Mouse (Mus musculus) G1E (cell line): ENCODE data around the gene Krt80.

ENCODE experiments used
- CTCF ChIP-seq: IDR thresholded peaks from 2 replicates; pipeline ENCODE4 v1.5.1; 2012; ENCODE audit warnings: low read depth, low read length, inconsistent platforms, mixed read lengths
- GATA1 ChIP-seq: IDR thresholded peaks from 2 replicates; pipeline ENCODE4 v1.6.1; 2012; ENCODE audit warnings: borderline replicate concordance, low read length, inconsistent platforms, mixed read lengths
- POLR2AphosphoS5 ChIP-seq: IDR thresholded peaks from 2 replicates; pipeline ENCODE4 v1.6.1; 2012; ENCODE audit warnings: low read depth, low read length, inconsistent platforms; ENCODE audit not compliant: insufficient replicate concordance

GRCm38 (mm10) chr15:101364425-101364824 is 5.5 kb downstream of the Krt80 start:
- TF ChIP-seq CTCF, result no peak
- TF ChIP-seq POLR2AphosphoS5, result no peak
- TF ChIP-seq GATA1, result no peak
